Mouse (Mus musculus) embryo, embryonic 10.5 days (tissue): ENCODE measurements around the gene Themis2.

Experiments used
- DNase-seq: peaks from one replicate; pipeline ENCODE4 v3.0.0-alpha.2; 2015; ENCODE audit warnings: low spot score

Gene Themis2

DNA sequence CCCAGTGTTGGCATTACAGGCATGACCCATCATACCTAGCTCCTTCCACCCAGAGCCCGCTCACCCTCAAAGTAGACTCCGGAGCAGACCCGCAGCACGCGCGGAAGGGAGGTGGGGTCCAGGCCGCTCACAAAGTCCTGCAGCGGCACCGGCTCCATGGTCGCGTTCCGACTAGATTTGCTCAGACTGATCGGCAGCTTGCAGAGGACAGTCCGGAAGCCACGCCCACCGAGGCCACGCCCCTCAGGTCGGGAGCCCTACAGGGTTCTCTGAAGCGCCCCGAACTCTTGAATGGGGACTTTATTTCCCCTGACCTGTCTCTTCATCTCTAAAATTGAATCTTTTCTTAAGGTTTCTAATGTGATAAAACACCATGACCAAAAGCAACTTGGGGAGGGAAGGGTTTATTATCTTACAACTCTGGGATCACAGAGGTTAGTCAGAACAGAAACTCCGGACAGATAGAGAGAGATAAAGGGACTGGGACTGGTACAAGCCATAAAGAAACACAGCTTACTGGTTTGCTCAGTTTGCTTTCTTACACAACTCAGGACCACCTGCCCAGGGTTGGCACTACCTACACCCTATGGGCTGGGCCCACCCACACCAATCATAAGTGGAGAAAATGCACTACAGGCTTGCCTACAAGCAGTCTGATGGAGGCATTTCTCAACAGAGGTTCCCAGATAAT, at the start of gene Themis2:
Gene Themis2 (minus strand): TSS at position 192 of the 691 bp plus-strand sequence.
- DNase-seq = peak; percentile 73

DNA sequence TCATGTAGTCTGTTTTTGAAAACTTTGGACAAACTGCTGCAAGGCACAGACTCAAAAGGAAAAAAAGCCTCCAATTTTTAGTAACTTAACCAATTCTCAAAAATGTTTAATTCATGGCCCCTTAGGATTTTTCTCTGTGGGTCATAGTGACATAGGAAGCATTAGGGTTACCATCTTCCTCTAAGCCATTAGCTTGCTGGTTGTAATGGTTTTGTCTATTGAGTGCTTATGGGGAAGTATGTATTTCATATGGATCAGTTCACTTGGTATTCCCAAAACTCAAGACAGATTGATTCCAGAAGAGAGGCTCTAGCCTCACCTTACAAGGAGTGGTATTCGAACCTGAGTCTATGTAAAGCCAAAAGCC, 47.5 kb upstream of the Themis2 start:
- no peak for DNase-seq

DNA sequence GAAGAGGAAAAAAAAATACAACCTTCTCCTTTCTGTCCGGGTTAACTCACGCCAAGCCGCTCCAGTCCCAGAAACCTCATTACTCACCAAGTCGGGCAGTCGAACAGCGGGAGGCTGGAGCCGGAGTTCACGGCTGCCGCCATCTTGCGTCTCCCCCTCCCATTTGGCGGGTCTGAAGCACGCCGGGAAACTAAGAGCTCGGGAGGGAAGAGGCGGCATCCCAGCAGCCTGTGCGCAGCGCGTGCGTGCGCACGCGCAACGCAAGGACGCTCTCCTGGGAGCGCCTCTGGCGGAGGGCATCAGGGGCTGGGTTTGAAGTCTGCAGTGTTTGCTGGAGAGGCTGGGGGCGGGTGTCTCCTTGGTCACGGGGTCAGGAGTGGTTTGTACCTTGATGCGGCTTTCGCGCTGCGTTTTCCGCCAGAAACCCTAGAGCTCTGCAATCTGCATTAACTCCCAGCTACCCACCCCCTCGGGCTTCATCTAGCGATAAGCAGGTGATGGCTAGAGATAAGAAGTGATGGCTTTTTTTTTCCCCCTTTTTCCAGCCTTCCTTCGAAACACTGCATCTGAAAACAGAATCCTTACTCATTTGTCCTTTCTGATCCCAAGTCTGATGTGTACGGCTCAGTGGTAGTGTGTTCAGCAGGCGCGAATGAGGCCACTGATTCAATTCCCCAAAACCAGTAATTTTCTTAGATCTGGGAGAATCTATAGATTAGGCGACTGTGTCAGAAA, 47.0 kb upstream of the Themis2 start, which contains the start of gene Ppp1r8:
Gene Ppp1r8 (minus strand): TSS at position 200 of the 735 bp plus-strand sequence.
- peak; percentile 97 for DNase-seq

DNA sequence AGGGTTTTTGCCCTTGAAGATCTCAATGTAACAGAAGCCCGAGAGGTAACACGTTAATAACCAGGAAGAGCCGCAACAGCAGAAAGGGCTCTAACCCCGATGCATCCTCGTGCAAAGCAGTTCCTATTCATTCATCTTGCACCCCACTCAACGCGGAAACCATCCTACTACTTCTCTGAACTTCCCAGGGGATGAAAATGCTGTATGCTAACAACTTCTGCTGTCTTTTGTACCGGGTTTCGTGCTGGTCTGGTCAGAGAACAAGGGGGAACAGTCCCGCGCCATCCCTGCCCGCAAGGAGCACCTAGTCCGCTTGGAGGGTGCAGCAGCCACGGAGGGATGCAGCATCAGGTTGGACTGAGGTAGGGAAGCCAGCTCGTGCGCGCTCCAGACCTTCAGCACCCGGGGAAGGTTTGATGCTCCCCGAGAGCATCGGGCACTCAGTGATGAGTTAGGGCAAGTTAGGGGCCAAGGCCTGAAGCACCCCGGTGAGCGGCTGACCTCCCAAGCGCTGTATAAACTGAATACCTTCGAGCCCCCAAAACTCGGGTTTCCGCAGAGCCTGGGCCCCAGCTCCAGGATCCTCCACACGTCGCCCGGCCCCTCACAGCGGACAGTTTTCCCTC, 46.2 kb upstream of the Themis2 start:
- DNase-seq = peak; percentile 41

DNA sequence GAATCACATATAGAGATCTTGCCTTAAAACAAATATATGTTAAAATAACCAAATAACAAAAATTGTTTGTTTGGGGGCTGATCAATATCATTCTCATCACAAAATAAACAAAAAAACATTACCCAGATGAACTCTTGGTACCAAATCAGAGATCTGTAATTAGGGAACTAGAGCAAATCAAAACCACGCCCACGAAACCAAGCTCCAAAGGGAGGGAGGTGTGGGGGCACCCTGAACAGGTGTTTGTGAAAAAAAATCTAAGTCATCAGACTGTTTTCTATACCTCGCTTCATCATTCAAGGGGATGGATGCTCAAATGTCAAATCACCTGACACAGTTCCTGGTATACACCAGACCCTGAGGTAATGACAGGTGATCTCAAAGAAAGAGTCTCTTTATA, 45.3 kb upstream of the Themis2 start:
- no peak for DNase-seq

DNA sequence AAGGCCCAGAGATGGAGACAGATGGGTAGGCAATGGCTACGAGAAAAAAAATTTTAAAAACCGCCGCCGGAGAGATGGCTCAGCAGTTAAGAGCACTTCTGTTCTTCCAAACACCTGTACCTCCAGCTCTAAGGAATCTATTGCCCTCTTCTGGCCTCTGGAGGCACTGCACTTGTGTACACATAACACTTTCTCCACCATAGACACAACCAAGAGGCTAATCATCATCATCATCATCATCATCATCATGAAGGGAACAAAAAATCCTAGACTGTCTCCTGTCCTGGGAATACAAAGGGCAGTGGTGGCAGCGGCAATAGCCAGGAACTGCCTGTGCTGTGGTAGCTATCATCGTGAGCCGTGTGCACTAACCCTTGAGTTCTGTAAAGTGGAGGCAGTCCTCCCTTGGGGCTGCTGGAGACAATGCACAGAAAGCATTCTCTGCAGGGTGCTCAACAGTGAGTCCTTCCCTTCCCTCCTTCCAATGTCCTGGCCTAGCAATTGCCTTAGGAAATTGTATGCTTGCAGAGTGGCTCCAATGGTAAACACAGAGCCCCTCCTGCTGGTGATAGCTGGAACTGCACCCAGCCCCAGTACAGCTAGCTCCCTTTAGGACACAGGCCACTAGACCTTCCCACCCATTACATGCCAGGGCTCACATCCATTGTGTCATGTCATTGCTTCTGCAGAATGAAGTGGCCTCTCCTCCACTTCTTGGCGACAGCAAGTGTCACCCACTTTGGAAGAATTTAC, 27.6 kb upstream of the Themis2 start:
- DNase-seq = peak; percentile 80

DNA sequence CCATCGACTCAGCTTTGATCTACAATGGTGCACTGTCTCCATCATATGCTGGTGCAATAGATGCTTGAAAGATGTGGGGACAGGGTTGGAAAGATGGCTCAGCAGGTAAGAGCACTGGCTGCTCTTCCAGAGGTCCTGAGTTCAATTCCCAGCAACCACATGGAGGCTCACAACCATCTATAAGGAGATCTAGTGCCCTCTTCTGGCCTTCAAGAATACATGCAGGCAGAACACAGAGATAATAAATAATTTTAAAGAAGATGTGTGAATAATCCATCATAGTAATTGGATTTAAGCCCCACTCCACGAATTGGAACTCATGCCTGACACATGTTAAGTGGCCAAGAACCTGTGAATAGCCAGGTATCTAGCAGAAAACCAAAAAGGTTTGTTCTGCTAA, 22.3 kb upstream of the Themis2 start:
- DNase-seq = no peak

DNA sequence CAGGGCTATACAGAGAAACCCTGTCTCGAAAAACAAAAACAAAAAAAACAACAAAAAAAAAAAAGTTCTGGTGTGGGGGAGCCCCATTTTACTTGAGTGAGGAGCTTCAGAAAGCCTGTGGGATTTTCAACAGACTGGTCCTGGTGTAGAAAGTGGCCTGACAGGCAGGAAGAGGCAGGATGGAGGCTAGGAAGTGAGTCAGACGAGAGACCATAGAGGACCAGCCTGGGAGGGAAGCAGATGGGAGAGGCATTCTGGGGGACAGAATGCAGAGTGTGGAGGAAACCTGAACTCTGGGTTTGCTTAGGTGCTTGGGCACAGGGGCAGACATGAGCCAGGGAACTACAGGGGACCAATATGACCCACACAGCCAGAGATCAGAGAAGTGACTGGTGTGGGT, 20.7 kb upstream of the Themis2 start:
- no peak for DNase-seq

DNA sequence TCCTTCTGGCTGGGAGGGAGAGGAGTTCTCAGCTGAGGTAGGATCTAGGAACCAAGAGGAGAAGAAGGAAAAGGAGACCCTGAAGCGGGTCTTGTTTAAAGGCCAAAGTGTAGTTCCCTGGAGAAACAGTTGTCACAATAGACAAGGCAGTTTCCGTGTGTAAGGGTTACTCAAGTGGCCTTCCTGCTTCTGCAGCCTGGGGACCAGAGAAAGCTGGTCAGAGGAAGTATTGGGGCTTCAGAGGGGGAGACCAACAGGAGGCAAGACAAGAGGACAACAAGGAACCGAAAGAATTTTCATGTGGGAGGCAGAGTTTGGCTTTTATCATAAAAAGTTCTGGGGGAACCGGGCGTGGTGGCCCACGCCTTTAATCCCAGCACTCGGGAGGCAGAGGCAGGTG, 20.2 kb upstream of the Themis2 start:
- DNase-seq = no peak

DNA sequence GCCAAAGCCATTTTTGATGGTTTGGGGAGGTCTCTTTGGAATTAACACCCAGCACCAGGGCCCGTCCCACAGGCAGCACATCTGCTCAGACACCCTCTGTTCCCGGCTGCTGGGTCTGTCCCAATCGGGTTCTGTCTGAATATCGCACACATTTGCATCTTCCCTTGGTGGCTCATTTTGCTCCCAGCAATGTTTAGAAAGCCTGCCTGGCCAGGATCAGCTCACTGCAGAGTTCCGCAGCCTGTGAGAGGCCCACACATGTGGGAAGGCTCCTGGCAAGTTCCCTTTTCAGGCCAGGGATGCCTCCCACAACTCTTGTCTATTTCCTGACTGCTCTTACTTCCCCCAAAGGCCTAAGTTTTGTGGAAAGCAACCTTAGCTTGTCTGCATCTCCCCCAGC, 13.4 kb upstream of the Themis2 start:
- DNase-seq = no peak

DNA sequence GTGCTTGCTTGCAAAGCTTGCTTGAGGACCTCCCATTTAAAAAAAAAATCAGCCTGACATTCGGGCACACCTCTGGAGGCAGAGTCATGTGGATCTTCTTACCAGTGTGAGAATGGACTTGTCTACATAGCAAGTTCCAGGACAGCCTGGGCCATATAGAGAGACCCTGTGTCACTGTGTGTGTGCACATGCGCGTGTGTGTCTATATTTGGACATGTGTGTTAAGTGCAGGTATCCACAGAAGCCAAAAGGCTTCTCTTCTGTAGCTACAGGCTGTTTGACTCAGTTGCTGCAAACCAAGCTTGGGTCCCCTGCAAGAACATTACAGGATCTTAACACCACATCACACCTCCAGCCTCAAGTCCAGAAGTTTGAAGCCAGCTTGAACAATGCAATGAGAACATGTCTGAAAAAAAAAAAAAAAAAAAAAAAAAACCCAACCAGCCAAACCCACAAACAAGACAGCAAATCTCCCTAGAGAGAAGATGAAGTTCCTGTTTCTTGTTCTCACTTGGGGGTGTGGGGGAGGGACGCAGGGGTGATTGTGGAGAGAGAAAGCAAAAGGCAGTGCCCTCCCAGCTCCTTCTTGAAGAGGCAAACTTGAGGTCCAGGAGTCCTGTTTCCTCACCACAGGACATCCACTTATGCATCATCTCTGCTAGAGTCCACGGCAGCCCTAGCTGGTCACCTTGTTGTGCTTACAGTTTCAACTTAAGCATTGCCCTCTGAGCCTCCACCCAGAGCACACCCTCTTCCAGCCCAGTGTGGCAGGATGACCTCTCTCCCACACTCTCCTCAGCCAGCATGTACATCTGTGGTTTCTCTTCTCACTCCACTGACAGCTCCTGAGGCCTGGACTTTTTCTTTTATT, 11.8 kb upstream of the Themis2 start:
- no peak for DNase-seq

DNA sequence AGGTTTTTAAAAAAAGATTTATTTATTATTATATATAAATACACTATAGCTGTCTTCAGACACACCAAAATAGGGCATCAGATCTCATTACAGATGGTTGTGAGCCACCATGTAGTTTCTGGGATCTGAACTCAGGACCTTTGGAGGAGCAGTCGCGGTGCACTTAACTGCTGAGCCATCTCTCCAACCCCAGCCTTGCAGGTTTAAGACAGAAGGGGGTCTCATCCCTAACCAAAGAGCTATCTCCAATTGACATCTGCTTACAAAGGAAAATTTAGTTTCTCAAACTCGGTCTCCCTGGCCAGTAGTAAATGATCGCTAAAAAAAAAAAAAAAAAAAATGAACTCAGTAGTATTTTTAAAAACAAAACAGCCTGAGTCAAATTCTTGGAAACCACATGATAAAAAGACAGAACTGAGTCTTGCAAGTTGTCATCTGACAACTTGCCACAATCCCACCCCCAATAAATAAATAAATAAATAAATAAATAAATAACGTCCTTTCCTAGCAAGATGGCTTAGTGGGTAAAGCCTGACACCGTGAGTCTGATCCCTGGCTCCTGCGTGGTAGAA, 10.5 kb upstream of the Themis2 start:
- DNase-seq = no peak

DNA sequence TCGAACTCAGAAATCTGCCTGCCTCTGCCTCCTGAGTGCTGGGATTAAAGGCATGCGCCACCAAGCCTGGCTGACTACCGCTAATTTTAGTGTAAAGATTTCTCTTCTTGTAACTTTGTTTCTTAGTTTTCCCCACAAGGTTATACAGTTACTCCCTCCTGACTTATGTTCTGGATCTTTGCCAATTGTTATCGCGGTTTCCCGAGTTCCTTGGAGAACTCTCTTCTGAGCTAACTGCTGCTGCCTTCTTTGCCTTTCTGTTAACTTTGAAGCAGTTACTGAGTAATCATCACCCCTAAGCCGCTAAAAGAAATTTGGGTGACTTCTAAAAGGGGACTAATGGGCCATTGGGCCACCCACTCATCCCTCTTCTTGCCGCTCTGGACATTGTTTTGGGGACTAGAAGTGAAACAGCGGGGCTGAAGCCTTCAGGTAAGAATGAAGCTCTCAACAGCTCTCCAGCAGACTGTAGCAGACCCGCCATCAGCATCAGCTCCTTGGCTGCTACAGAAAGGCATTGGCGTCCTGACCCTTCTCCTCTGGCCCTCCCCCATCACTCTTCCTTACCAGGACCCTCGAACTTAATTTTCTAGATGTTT, 9.5 kb upstream of the Themis2 start:
- DNase-seq = no peak

DNA sequence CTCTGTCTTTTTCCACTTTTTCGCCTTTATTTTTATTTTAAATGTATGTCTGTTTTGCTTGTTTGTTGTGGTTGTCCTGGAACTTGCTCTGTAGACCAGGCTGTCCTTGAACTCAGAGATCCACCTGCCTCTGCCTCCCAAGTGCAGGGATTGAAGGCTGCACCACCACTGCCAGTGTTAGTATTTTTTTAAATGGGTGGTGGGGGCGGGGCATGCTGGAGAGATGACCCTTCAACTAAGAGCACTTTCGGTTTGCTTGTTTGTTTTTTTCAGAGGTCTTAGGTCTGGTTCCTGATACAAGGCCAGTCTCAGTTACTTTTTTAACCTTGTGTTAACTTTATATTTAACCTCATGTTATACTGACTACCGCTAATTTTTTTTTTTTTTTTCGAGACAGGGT, 9.0 kb upstream of the Themis2 start:
- DNase-seq = no peak

DNA sequence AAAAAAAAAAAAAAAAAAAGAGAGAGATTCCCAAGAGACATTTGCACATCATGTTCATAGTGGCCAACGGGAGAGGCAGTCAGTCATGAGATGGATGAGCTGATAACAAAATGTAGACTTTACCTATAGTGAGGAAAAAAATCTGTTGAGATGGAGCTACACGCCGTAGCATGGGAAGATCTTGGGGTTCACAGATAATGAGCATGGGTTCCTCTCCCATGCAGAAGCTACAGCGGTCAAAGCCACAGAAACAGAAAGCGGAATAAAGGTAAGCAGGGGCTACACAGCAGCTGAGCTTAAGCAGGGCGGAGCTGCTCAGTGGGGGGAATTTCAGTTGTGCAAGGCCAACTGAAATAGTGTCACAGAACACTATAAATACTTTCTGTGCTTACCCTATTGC, 8.1 kb upstream of the Themis2 start:
- DNase-seq = no peak

DNA sequence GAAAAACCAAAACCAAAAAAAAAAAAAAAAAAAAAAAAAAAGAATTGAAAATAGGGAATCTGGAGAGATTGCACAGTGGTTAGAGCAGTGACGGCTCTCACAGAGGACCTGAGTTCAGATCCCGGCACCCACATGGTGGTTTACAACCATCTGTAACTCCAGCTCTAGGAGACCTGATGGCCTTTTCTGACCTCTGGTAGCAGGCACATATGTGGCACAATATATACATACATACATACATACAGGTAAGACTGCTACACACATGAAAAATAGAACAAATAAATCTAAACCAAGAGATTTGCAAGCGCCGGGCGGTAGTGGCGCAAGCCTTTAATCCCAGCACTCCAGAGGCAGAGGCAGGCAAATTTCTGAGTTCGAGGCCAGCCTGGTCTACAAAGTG, 7.7 kb upstream of the Themis2 start:
- no peak for DNase-seq

DNA sequence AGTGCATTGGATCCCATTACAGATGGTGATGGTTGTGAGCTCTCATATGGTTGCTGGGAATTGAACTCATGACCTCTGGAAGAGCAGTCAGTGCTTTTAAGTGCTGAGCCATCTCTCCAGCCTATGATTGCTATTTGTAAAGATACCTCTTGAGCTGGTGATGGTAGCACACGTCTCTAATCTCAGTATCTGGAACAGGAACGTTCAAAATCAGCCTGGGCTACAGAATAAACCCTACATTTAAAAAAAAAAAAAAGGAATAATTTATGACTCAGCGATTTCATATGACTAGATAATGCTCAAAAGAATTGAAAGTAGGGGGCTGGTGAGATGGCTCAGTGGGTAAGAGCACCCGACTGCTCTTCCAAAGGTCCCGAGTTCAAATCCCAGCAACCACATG, 7.0 kb upstream of the Themis2 start:
- DNase-seq = no peak

DNA sequence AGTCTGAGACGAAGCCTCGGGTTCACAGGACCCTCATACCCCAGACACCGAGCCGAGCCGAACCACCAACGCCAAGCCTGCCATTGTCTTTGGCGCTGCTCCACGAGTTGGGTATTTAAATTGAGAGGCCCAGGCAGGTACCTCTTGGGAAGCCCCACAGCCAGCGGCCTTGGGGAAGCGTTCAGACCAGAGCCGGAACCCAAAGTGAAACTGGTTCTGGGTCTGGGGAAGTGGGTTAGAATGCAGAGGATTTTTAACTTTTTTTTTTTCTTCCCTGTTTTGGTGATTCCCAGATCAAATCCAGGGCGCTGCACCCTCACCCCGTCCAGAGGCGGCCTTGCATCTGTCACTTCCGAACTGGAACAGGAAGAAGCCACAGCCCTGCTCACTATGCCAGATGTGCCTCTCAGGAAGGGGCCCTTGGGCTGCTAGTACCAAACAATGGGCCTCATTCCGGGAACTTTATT, 6.0 kb upstream of the Themis2 start:
- DNase-seq = no peak

DNA sequence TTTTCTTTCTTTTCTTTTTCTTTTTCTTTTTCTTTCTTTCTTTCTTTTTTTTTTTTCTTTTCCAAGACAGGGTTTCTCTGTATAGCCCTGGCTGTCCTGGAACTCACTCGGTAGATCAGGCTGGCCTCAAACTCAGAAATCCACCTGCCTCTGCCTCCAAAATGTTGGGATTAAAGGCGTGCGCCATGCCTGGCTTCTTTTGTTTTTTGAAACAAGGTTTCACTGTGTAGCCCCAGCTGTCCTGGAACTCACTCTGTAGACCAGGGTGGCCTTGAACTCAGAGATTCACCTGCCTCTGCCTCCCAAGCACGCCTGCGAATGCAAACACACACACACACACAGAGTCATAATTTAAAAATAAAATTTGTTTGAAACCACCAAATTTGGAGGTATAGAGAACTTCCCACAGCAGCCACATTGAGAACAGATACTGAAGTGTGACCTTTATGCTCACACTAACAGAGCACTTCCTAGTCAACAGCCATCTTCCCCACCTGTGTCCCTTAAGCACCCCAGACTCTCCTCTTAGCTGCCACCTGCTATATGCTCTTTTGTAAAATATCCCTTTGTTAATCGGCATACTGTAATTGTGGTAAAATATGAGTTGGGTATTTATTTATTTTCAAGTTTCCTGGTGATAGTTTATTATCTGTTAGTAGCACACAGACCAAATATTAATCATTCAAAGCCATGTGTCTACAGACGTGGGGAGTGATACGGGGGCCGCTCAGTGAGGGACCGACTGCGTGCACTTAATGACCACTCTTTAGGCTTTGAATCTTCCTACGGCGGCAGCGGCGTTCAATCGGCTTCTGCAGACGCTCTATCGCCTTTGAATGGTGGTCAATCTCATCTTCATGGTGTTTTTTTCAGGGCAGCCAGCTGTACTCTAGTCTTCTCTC, 5.2 kb upstream of the Themis2 start:
- no peak for DNase-seq

DNA sequence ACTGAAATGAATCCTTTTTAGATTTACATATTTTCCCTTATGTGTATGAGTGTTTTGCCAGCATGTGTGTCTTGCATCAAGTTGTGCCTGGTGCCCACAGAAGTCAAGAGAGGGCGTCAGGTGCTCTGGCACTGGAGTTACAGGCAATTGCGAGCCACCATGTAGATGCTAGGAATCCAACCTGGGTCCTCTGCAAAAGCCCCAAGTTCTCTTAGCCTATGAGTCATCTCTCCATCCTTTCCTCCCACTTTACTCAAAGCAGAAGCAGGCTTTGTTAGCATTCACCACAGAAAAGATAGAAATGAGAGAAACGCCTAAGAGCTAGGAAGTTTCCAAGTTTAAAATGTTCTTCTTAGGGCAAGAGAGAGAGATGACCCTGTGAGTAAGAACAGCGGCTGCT, 3.7 kb upstream of the Themis2 start:
- DNase-seq = no peak
